Mouse (Mus musculus) G1E-ER4 (cell line): Measurements from ENCODE around the gene Tet1. TPM values are rescaled to one million over a fixed set of nuclear protein-coding genes. Genes with fewer than 3 reads are reported as not detected.
"Not testable (repeated sequence)": the region's sequence is repeated elsewhere in the genome, so short reads cannot be mapped to it uniquely, and the experiment has no call there.

ENCODE experiments used
- GATA1 ChIP-seq: IDR thresholded peaks from one replicate; pipeline ENCODE4 v1.8.0; 2012; ENCODE audit warnings: low read length, inconsistent platforms
- polyA plus RNA-seq: library from polyadenylated mRNA; stranded (reverse); fragments of >175 nt; gene quantifications from 2 replicates; pipeline ENCODE4 v1.2.3, GENCODE M21; 2012

Gene Tet1
- not detected in 2 replicates for polyA plus RNA-seq

GRCm38 (mm10) chr10:62908896-62909295 lies at the start of gene Tet1:
Gene Tet1, minus strand, starts transcription at chr10:62908996.
- TF ChIP-seq GATA1: not testable (repeated sequence)

DNA sequence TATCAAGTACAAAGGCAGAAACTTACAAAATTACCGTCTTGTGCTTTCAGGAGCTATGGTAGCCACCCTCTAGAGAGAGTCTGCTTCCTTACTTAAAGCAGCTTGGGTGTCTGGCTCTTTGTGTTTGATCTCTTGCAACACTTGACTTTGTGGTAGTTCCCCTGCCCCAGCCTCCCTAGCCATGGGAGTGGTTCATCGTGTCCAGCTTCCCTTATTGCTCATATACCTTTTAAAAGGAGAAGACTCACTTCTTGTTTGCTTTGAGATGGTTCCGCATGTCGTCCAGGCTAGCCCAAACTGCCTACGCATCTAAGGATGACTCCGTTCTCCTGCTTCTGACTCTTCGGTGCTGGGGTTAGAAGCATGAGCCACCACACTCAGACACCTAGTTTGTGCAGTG lies 39.8 kb upstream of the Tet1 start:
- TF ChIP-seq GATA1: no peak

DNA sequence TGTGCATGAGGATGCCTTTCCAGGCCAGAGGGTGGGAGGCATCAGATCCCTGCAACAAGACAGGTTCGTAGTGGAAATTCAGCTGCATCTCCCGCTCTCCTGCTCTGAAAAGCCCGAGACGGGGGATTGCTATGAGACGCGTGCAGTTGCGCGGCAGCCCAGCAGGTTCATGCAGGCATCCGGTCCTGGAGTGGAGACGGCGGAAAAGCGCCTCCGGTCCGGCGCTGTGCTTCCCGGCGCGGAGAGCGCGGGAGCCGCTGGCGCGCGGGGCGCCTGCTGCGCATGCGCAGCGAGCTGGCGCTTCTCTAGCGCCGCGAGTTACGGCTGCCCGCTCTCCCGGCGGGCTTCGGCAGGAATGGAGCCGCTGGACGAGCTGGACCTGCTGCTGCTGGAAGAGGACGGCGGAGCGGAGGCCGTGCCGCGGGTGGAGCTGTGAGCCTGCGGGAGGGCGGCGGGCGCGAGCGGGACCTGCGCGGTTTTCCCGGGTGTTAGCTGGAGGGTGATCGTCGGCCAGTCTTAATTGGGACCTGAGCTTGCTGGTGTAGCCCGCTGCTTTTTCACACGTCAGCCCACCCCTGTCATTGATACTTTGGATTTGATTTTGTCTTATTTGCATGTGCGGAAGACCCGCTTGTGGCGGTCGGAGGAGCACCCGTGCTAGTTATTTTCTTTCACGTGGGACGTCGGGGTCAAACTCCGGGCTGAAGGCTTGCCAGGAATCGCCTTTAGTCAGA lies 38.1 kb upstream of the Tet1 start, which contains the start of gene Dna2:
TSS of gene Dna2 (plus strand) at position 289 of the 734 bp plus-strand sequence.
- TF ChIP-seq GATA1: no peak

DNA sequence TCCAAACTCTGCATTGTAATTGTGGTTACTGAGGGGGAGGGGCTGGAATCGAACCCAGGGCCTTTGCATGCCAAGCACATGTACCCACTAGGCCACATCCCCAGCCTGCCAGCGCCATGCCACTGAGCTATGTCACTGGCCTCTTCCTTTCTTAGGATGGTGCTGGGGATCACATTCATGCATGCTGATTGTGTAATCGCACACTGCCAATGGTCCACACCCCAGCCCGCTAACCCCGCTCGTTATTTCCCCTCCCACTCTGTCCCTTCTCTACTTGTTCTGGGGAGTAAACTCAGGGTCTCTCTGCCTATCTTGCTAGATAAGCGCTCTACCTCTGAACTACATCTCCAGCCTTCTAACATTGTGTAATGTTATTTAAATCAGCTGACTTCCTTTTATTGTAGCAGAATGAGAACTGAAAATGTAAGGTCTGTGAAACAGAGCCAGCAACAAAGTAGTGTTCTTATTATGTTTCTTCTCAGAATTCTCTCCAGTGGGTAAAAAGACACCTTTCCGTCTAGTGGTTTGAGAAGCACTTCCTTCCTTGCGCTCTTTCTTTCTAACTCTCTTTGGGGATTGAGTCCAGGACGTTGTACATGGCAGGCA lies 36.3 kb upstream of the Tet1 start:
- no peak for TF ChIP-seq GATA1

DNA sequence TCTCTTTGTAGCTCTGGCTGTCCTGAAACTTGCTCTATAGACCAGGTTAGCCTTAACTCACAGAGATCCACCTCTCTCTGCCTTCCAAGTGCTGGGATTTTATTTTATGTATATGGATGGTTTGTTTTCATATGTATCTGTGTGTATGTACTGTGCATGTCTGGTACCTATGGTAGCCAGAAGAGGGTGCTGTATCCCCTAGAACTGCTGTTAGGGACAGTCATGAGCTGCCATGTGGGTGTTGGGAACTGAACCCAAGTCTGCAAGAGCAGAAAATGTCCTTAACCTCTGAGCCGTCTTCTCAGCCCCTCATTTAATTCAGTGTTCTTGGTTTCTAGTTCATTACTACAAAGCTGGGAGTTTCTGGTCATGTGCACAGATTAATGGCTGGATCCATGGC lies 23.6 kb upstream of the Tet1 start:
- TF ChIP-seq GATA1: no peak

GRCm38 (mm10) chr10:62924096-62924635 lies 15.4 kb upstream of the Tet1 start:
- TF ChIP-seq GATA1: no peak

GRCm38 (mm10) chr10:62920766-62921156 lies 12.0 kb upstream of the Tet1 start:
- TF ChIP-seq GATA1: no peak

DNA sequence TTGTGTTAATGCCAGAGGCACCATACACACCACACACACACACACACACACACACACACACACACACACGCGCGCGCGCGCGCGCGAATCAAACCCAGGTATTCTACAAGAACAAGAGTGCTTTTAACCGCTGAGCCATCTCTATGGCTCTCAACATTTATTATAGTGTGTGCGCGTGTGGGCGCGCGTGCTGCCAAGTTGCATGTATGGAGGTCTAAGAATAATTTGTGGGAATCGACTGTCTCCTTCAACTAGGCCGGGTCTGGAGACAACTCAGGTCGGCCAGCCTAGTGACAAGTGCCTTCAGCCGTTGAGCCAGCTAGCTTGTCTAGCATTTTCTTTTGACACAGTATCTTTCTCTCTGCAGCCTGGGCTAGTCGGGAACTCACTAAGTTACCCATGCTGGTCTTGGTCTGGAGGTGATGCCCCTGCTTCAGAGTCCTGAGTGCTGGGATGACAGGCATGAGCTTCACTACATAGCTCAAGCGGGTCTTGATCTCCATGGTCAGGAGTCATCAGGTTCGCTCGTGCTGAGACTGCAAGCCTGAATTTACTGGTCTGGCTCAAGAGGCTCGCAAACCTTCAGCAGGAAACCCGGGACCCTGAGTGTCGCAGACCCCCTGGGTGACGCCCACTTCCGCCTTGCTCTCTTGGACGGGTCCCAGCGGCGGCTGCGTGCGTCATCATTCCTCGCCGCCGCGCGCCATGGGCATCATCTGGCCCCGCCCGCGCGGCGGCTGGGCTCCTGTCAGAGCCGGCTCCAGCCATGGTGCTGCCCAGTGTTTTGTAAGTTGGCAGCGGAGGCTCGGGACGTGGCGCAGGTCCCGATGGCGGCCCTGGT lies 11.3 kb upstream of the Tet1 start, which contains the start of gene Slc25a16:
TSS of gene Slc25a16 (plus strand) at position 709 of the 841 bp plus-strand sequence.
- TF ChIP-seq GATA1: no peak

GRCm38 (mm10) chr10:62918985-62919384 lies 10.2 kb upstream of the Tet1 start:
- no peak for TF ChIP-seq GATA1

DNA sequence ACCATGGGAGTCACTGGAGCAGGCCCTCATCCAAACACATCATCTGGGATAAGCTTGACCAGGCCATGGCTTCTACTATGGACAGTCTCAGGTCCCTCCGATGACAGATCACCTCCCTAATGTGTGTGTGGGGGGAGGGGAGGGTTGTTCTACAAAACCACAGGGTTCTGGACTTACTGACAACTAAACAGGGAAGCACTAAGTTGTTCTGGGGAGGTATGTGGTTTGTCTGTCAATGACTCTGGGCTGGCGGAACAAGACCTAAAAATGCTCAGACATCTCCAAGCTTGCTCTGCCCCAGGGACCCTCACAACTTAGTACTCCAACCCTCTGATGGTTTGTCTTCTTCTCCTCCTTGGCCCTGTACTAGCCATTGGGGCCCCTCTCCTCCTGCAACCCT lies 2.3 kb upstream of the Tet1 start:
- TF ChIP-seq GATA1: no peak

- TF ChIP-seq GATA1: no peak
These were observed 2.5 kb downstream of the Tet1 start for GRCm38 (mm10) chr10:62906336-62906735.

DNA sequence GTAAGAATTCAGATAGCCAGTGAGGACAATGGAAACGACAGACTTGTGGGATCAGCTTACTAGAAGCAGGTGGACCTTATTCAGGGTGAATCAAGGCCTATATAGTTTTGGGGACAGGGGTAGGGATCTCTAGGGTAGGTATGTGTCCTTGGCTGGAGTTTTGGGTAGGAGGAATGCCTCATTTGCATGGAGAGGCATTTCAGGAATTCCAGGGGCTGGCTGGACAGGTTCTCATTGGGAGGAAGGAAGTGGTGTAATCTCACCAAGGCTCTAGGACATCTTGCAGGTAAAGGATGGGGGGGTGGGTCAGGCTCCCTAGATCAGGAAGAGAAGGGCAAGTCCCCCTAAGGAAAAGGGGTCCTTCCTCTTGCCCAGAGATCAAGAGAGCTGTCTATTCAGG lies 6.0 kb downstream of the Tet1 start:
- no peak for TF ChIP-seq GATA1

GRCm38 (mm10) chr10:62901826-62902225 lies 7.0 kb downstream of the Tet1 start:
- TF ChIP-seq GATA1: no peak

DNA sequence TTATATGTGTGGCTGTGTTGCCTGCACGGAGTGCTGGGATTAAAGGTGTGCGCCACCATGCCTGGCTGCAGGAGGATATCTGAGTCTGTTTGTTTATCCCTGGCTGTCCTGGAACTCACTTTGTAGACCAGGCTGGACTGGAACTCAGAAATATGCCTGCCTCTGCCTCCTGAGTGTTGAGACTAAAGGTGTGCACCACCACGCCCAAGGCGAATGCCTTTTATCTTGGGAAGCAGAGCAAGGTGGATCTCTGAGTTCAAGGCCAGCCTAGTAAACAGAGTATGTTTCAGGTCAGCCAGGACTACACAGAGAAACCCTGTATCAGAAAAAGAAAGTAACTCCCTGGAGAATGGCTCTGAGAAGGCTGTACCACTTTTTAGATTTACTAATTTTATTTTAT lies 8.7 kb downstream of the Tet1 start:
- TF ChIP-seq GATA1: no peak

DNA sequence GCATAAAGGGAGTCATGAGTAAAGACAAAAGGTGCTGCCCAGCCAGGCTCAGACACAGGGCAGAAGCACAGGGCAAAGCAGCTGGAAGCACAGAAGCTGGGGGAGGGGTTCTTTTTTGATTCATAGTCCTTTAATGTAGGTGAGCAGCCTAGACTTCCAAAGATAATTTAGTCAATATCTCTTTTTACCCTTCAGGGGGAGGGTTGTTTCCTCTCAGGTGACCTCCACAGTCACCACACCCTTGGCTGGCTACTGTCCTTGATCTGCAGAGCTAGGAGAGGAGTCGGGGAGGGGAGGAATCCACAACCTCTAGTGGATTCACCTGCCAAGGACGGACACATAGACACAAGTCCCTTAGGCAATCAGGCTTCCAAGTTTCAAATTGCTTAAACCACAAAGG lies 10.7 kb downstream of the Tet1 start:
- no peak for TF ChIP-seq GATA1

GRCm38 (mm10) chr10:62897437-62897836 lies 11.4 kb downstream of the Tet1 start:
- no peak for TF ChIP-seq GATA1
